Mouse (Mus musculus) liver, adult 2 months (tissue): ENCODE results near the gene Tmprss11f.

Source experiments
- CTCF ChIP-seq: fragments of 200-500 bp; IDR thresholded peaks from 2 replicates; pipeline ENCODE4 v1.5.1; 2011; ENCODE audit warnings: low read depth, low read length, control low read depth
- POLR2A ChIP-seq: fragments of 200-500 bp; IDR thresholded peaks from 2 replicates; pipeline ENCODE4 v1.6.1; 2011; ENCODE audit warnings: low read length, control low read depth; ENCODE audit not compliant: insufficient read depth; ENCODE audit errors: extremely low read depth

DNA sequence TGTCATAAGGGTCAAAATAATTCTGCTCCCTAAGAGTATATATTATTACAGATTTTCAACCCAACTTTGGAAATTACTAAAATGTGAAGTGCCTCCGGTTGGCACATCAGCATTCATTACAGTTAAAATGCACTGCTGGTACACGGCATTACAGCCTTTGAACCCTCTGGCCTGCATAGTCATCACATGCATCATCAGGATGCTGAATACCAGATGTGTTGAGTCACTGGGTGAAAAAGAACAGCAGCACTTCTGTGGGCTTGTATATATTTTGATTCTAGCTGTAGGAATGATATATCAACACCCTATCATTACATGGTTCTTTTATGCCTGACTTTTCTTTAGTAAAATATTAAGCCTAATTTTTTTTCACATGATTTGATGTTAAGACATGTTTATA lies 1.5 kb downstream of the Tmprss11f start:
- TF ChIP-seq POLR2A (no peak), CTCF (no peak)
